Mouse (Mus musculus) thymus, adult 2 months (tissue): ENCODE measurements at regions not wholly inside any gene's neighbourhood (a gene's known extent, or its start where the extent isn't known, plus 50 kb on each side); places are given as distances from the start of the nearest gene placed in this dataset.

Experiments used
- DNase-seq: peaks from one replicate; pipeline ENCODE4 v3.0.0; 2021
- H3K27ac ChIP-seq: fragments of 200-500 bp; 2 replicates; pipeline ENCODE4 v1.5.1; 2012; ENCODE audit warnings: low read length, control low read depth; ENCODE audit not compliant: control insufficient read depth, insufficient read depth
- H3K27me3 ChIP-seq: fragments of 200-500 bp; 2 replicates; pipeline ENCODE4 v1.6.1; 2012; ENCODE audit warnings: mild to moderate bottlenecking, low read length, moderate library complexity, mixed read lengths; ENCODE audit not compliant: control insufficient read depth, insufficient read depth
- H3K36me3 ChIP-seq: fragments of 200-500 bp; 2 replicates; pipeline ENCODE4 v1.6.1; 2012; ENCODE audit warnings: mild to moderate bottlenecking, low read length, moderate library complexity; ENCODE audit not compliant: control insufficient read depth, insufficient read depth
- H3K4me1 ChIP-seq: fragments of 200-500 bp; replicated peaks from 2 replicates; pipeline ENCODE4 v1.6.1; 2012; ENCODE audit warnings: low read length; ENCODE audit not compliant: control insufficient read depth, insufficient read depth
- H3K4me3 ChIP-seq: fragments of 200-500 bp; 2 replicates; pipeline ENCODE4 v1.5.1; 2012; ENCODE audit warnings: mild to moderate bottlenecking, low read length, control low read depth, moderate library complexity; ENCODE audit not compliant: control insufficient read depth, insufficient read depth
- CTCF ChIP-seq: fragments of 200-500 bp; IDR thresholded peaks from 2 replicates; pipeline ENCODE4 v1.5.1; 2012; ENCODE audit warnings: mild to moderate bottlenecking, control low read depth, low read length, moderate library complexity, borderline replicate concordance; ENCODE audit not compliant: control insufficient read depth, poor library complexity, insufficient read depth; ENCODE audit errors: extremely low read depth
- POLR2A ChIP-seq: fragments of 200-500 bp; IDR thresholded peaks from 2 replicates; pipeline ENCODE4 v1.6.1; 2012; ENCODE audit warnings: mild to moderate bottlenecking, low read length, control low read depth, moderate library complexity; ENCODE audit not compliant: control insufficient read depth, poor library complexity, insufficient read depth; ENCODE audit errors: extremely low read depth
- WGBS: fragments of 180-500 bp; shearing (Covaris S2); methylation state at CpG from one replicate; pipeline ENCODE4 v1.1.7; 2018; 5-methylcytosine and 5-hydroxymethylcytosine counted together

DNA sequence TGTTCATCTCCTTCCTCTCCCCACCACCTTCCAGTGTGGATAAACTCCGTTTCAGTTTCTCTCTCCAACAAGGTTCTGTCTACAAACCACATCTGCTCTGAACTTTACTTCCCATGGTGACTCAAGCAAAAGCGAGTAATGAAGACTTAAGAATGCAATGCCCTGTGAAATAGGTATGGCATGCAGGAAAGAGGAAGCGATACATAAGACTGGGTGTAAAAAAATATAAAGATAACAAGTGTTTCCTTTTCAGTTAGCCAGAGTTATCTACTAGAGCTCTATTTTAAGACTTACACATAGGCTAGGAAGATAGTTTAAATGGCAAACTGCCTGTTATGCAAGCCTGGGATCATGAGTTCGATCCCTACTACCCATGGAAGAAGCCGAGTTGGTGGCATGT, 65.3 kb upstream of the Gls start:
- Histone ChIP-seq H3K4me1 (no peaks in the 10 kb centered on the region), H3K27ac (no peak overlapping the region)
- 43% methylated on average over 5 of the region's 5 CpGs for WGBS

DNA sequence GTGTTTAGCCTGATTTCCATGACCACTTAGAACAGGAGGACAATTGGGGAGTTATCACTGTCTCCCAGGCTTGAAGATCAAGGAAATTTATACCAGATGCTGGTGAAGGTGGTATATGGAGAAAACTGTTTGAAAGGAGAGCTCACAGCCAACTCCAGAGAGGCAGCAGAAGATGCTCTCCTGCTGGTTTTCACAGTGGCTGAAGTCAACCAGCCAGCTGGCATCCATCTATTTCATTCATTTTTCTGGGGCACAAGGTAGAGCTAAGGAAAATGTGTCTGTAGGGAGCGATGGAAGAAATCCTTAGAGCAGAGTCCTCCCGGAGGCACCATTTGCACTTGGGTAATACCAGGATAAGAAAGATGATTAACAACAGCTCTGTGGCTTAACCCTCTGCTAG, 63.1 kb upstream of the Gls start:
- Histone ChIP-seq H3K27me3 (no peaks in the 10 kb centered on the region), H3K4me3 (no peak overlapping the region), H3K4me1 (no peaks in the 10 kb centered on the region), H3K27ac (no peak overlapping the region), H3K36me3 (no peaks in the 10 kb centered on the region)
- TF ChIP-seq CTCF (no peak), POLR2A (no peak)
- no peak for DNase-seq
- 93% methylated on average over 2 of the region's 2 CpGs for WGBS

More for the DNA sequence above, 65.3 kb upstream of the Gls start:
- Histone ChIP-seq H3K27me3 (no peaks in the 10 kb centered on the region), H3K4me3 (no peak overlapping the region), H3K36me3 (no peaks in the 10 kb centered on the region)
- no peak for TF ChIP-seq CTCF
- TF ChIP-seq POLR2A, result no peak
- DNase-seq, result no peak

DNA sequence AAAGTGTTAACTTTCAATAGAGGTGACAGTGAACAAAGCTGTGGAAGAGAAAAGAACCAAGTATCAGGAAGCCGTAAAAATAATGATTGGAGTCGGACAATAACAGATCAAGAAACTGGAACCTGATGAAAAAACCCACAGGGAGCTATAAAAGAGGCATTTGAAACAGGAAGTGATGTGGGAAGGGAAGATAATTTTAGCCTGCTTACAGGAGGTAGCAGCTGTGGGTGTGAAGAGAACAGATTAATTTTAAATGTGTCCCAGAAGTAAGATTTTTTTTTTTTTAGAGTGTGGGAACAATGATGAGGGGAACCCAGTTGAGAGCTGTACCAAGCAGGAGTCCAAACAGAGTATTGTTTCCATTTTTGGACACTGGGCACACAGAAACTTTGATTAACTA, 61.5 kb upstream of the Gls start:
- Histone ChIP-seq H3K36me3 (no peaks in the 10 kb centered on the region), H3K4me1 (no peaks in the 10 kb centered on the region), H3K27ac (no peak overlapping the region), H3K4me3 (no peak overlapping the region), H3K27me3 (no peaks in the 10 kb centered on the region)
- 7% methylated on average over 2 of the region's 2 CpGs for WGBS
- no peak for DNase-seq
- TF ChIP-seq POLR2A (no peak), CTCF (no peak)

DNA sequence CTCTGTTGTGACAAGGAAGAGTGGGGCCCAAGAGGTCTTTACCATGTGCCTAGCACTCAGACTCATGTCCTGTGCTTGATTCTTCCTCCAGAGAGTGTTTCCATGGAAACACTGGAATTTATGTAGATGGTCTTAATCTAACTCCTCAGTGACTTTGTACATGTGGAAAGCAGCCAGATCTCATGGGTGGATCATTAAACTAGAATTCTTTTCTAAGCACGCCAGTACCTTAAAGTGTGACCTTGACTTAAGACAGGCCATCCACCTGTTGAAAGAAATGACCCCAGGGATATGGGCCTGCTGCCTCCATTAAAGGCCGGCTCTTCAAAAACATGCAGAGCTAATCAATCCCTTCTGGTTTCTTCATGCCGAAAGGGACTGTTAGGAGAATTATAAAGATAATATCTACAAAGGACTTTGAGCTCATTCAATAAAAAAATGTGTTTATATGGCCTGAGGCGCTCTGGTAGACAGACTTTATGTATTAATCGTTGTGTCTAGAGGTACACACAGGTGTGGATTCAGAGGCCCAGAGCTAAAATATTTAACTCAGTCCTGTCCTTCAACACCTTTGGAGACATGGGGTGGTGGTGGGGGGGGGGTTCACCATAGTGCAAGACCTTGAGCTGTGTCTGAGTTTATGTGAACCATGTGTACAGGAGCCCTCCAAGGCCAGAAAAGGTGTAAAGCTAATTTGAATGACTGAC, 60.5 kb upstream of the Gls start:
- Histone ChIP-seq H3K27me3 (no peaks in the 10 kb centered on the region), H3K4me1 (no peaks in the 10 kb centered on the region), H3K27ac (no peak overlapping the region), H3K4me3 (no peak overlapping the region), H3K36me3 (no peaks in the 10 kb centered on the region)
- 93% methylated on average over 5 of the region's 5 CpGs for WGBS
- no peak for TF ChIP-seq POLR2A
- TF ChIP-seq CTCF, result no peak
- no peak for DNase-seq
